Mouse (Mus musculus) effector memory CD4-positive, alpha-beta T cell, adult 7 months (primary cell): Measurements from ENCODE around the gene Mmab. TPM values are rescaled to one million over a fixed set of nuclear protein-coding genes. Genes with fewer than 3 reads are reported as not detected.

Experiments
- polyA plus RNA-seq: library from polyadenylated mRNA; unstranded; fragments of 100-300 nt; shearing (Covaris generic); gene quantifications from one replicate; pipeline ENCODE4 v1.2.1, GENCODE M21; 2017

The Mmab gene
- polyA plus RNA-seq: 5.1 TPM

DNA sequence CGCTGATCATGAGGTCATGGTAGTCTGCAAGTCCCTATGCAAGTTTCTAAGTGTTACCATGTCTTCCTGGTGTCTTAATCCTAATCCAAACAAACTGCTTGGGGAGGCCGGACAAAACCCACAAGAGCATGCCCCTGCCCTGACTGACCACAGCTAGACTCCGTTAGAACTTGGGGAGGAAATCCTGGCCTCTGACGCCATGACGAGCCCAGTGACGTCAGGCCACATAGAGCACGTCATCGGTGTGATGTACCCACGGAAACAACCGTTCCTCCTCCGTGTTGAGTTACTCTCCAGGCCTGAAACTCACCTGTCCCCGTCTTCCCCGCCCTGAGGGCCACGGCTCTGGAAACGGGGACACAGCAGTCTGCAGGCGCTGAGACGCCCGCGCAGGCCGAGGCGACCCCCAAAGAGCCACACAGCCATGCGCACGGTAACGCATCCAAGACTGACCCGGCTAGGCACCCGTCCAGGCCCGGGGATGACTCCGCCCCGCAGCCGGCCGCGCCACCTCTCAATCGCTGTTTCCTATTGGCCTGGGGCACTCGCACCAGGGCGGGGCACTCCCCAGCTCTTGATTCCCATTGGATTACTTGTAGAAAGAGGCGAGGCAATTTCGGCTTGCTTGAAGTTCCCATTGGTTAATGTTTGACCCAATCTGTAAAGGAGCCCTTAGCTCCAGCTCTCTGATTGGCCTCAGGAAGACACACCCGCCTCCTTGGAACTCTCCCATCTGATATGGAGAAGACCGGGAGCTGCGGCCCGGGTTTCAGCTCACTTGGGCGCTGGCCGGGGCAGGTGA lies at the start of gene Mmab, which contains the start of gene Mvk:
Mmab (minus strand) TSS at position 495 of the 802 bp plus-strand sequence.
Mvk (plus strand) TSS at position 704 of the 802 bp plus-strand sequence.

Other genes starting within 250 kb of the Mmab start
- gene Foxn4, start 170.3 kb downstream of the Mmab start, polyA plus RNA-seq: not detected
- gene Myo1h, start 154.9 kb downstream of the Mmab start, polyA plus RNA-seq: 1.4 TPM
- gene Kctd10, start 63.6 kb downstream of the Mmab start, polyA plus RNA-seq: 190 TPM
- 44.7 TPM for gene Ube3b, start 63.5 kb downstream of the Mmab start, polyA plus RNA-seq
- gene Mvk, start 209 bp upstream of the Mmab start, polyA plus RNA-seq: 9.2 TPM
- gene Fam222a, start 124.0 kb upstream of the Mmab start, polyA plus RNA-seq: 0.98 TPM
- gene Trpv4, start 214.4 kb upstream of the Mmab start, polyA plus RNA-seq: 0.33 TPM
- 103 TPM for gene Gltp, start 246.9 kb upstream of the Mmab start, polyA plus RNA-seq